Mouse (Mus musculus): Measurements from ENCODE around the gene Itga4. TPM values are rescaled to one million over a fixed set of nuclear protein-coding genes. Genes with fewer than 3 reads are reported as not detected.

Itga4 gene
- 4.3 and 5.4 TPM in 2 replicates for polyA plus RNA-seq (2014; fragmentation: Nextera tagmentation; extraction: Ambion mirVana)

- H3K9me3 ChIP-seq (ENCODE audit: control insufficient read depth, low read length), result no peaks in the 10 kb centered on the region
- 1% methylated on average over 41 of the region's 41 CpGs for WGBS
- H3K27me3 ChIP-seq (replicated peaks; ENCODE audit: control insufficient read depth, insufficient read depth, low read length), result no peaks in the 10 kb centered on the region
- H3K9ac ChIP-seq (ENCODE audit: low read length), result peak within 1 kb of the TSS; percentile 37
- peak within 1 kb of the TSS; percentile 83 for H3K4me2 ChIP-seq (ENCODE audit: low read length)
- ATAC-seq (replicated peaks; ENCODE audit: low FRiP score, low TSS enrichment, low read depth), result peak; percentile 84
- H3K27ac ChIP-seq (ENCODE audit: low read depth), result peak within 1 kb of the TSS; percentile 47
- peak within 1 kb of the TSS; percentile 36 for H3K4me3 ChIP-seq (ENCODE audit: low read depth, low read length)
- H3K36me3 ChIP-seq (ENCODE audit: control insufficient read depth, insufficient read depth, low read length), result no peaks in the 10 kb centered on the region
- peaks cover 6% of the 10 kb centered on the region for H3K4me1 ChIP-seq (replicated peaks; ENCODE audit: control insufficient read depth, insufficient read depth, low read length)
- DNase-seq (ENCODE audit: low spot score), result peak; percentile 81
These were observed at the start of gene Itga4 for GRCm38 (mm10) chr2:79255192-79256000. Itga4 (plus strand) TSS chr2:79255426.

GRCm38 (mm10) chr2:79206191-79206755, 49.0 kb upstream of the Itga4 start:
- no peaks in the 10 kb centered on the region for H3K36me3 ChIP-seq (ENCODE audit: control insufficient read depth, insufficient read depth, low read length)
- no peak overlapping the region for H3K4me3 ChIP-seq (ENCODE audit: low read depth, low read length)
- 68% methylated on average over 4 of the region's 4 CpGs for WGBS
- no peak overlapping the region for H3K9ac ChIP-seq (ENCODE audit: low read length)
- H3K27ac ChIP-seq (ENCODE audit: low read depth), result no peak overlapping the region
- DNase-seq (ENCODE audit: low spot score), result no peak
- no peaks in the 10 kb centered on the region for H3K27me3 ChIP-seq (replicated peaks; ENCODE audit: control insufficient read depth, insufficient read depth, low read length)
- no peaks in the 10 kb centered on the region for H3K9me3 ChIP-seq (ENCODE audit: control insufficient read depth, low read length)
- H3K4me2 ChIP-seq (ENCODE audit: low read length), result no peak overlapping the region
- no peaks in the 10 kb centered on the region for H3K4me1 ChIP-seq (replicated peaks; ENCODE audit: control insufficient read depth, insufficient read depth, low read length)
- ATAC-seq (replicated peaks; ENCODE audit: low FRiP score, low TSS enrichment, low read depth), result no peak

GRCm38 (mm10) chr2:79214982-79215381, 40.2 kb upstream of the Itga4 start:
- no peaks in the 10 kb centered on the region for H3K27me3 ChIP-seq (replicated peaks; ENCODE audit: control insufficient read depth, insufficient read depth, low read length)
- no peak overlapping the region for H3K4me3 ChIP-seq (ENCODE audit: low read depth, low read length)
- no peak overlapping the region for H3K4me2 ChIP-seq (ENCODE audit: low read length)
- no peaks in the 10 kb centered on the region for H3K9me3 ChIP-seq (ENCODE audit: control insufficient read depth, low read length)
- no peak for DNase-seq (ENCODE audit: low spot score)
- no peak overlapping the region for H3K27ac ChIP-seq (ENCODE audit: low read depth)
- H3K36me3 ChIP-seq (ENCODE audit: control insufficient read depth, insufficient read depth, low read length), result no peaks in the 10 kb centered on the region
- H3K4me1 ChIP-seq (replicated peaks; ENCODE audit: control insufficient read depth, insufficient read depth, low read length), result no peaks in the 10 kb centered on the region
- no peak for ATAC-seq (replicated peaks; ENCODE audit: low FRiP score, low TSS enrichment, low read depth)
- no peak overlapping the region for H3K9ac ChIP-seq (ENCODE audit: low read length)

GRCm38 (mm10) chr2:79215479-79215878, 39.7 kb upstream of the Itga4 start:
- no peaks in the 10 kb centered on the region for H3K27me3 ChIP-seq (replicated peaks; ENCODE audit: control insufficient read depth, insufficient read depth, low read length)
- H3K27ac ChIP-seq (ENCODE audit: low read depth), result no peak overlapping the region
- no peak overlapping the region for H3K9ac ChIP-seq (ENCODE audit: low read length)
- H3K4me3 ChIP-seq (ENCODE audit: low read depth, low read length), result no peak overlapping the region
- no peak overlapping the region for H3K4me2 ChIP-seq (ENCODE audit: low read length)
- H3K36me3 ChIP-seq (ENCODE audit: control insufficient read depth, insufficient read depth, low read length), result no peaks in the 10 kb centered on the region
- no peak for DNase-seq (ENCODE audit: low spot score)
- no peaks in the 10 kb centered on the region for H3K4me1 ChIP-seq (replicated peaks; ENCODE audit: control insufficient read depth, insufficient read depth, low read length)
- ATAC-seq (replicated peaks; ENCODE audit: low FRiP score, low TSS enrichment, low read depth), result no peak
- no peaks in the 10 kb centered on the region for H3K9me3 ChIP-seq (ENCODE audit: control insufficient read depth, low read length)
- 68% methylated on average over 3 of the region's 3 CpGs for WGBS

- DNase-seq (ENCODE audit: low spot score), result no peak
- Histone ChIP-seq H3K9ac (ENCODE audit: low read length) (no peak overlapping the region), H3K36me3 (ENCODE audit: control insufficient read depth, insufficient read depth, low read length) (no peaks in the 10 kb centered on the region), H3K4me1 (replicated peaks; ENCODE audit: control insufficient read depth, insufficient read depth, low read length) (no peaks in the 10 kb centered on the region), H3K27me3 (replicated peaks; ENCODE audit: control insufficient read depth, insufficient read depth, low read length) (no peaks in the 10 kb centered on the region), H3K9me3 (ENCODE audit: control insufficient read depth, low read length) (no peaks in the 10 kb centered on the region), H3K4me3 (ENCODE audit: low read depth, low read length) (no peak overlapping the region), H3K4me2 (ENCODE audit: low read length) (no peak overlapping the region), H3K27ac (ENCODE audit: low read depth) (no peak overlapping the region)
- WGBS, result 60% methylated on average over 3 of the region's 3 CpGs
- no peak for ATAC-seq (replicated peaks; ENCODE audit: low FRiP score, low TSS enrichment, low read depth)
These were observed 30.4 kb upstream of the Itga4 start for GRCm38 (mm10) chr2:79224714-79225426.

- DNase-seq (ENCODE audit: low spot score), result no peak
- Histone ChIP-seq H3K36me3 (ENCODE audit: control insufficient read depth, insufficient read depth, low read length) (no peaks in the 10 kb centered on the region), H3K27me3 (replicated peaks; ENCODE audit: control insufficient read depth, insufficient read depth, low read length) (no peaks in the 10 kb centered on the region), H3K4me3 (ENCODE audit: low read depth, low read length) (no peak overlapping the region), H3K4me2 (ENCODE audit: low read length) (no peak overlapping the region), H3K4me1 (replicated peaks; ENCODE audit: control insufficient read depth, insufficient read depth, low read length) (no peaks in the 10 kb centered on the region), H3K9me3 (ENCODE audit: control insufficient read depth, low read length) (no peaks in the 10 kb centered on the region), H3K27ac (ENCODE audit: low read depth) (no peak overlapping the region), H3K9ac (ENCODE audit: low read length) (no peak overlapping the region)
- WGBS, result 77% methylated on average over 4 of the region's 4 CpGs
- ATAC-seq (replicated peaks; ENCODE audit: low FRiP score, low TSS enrichment, low read depth), result no peak
These were observed 27.4 kb upstream of the Itga4 start for GRCm38 (mm10) chr2:79227805-79228241.

- no peak overlapping the region for H3K27ac ChIP-seq (ENCODE audit: low read depth)
- no peaks in the 10 kb centered on the region for H3K4me1 ChIP-seq (replicated peaks; ENCODE audit: control insufficient read depth, insufficient read depth, low read length)
- H3K9me3 ChIP-seq (ENCODE audit: control insufficient read depth, low read length), result no peaks in the 10 kb centered on the region
- H3K27me3 ChIP-seq (replicated peaks; ENCODE audit: control insufficient read depth, insufficient read depth, low read length), result no peaks in the 10 kb centered on the region
- H3K36me3 ChIP-seq (ENCODE audit: control insufficient read depth, insufficient read depth, low read length), result no peaks in the 10 kb centered on the region
- H3K4me2 ChIP-seq (ENCODE audit: low read length), result no peak overlapping the region
- no peak for DNase-seq (ENCODE audit: low spot score)
- WGBS, result 83% methylated on average over 4 of the region's 4 CpGs
- ATAC-seq (replicated peaks; ENCODE audit: low FRiP score, low TSS enrichment, low read depth), result no peak
- H3K4me3 ChIP-seq (ENCODE audit: low read depth, low read length), result no peak overlapping the region
- no peak overlapping the region for H3K9ac ChIP-seq (ENCODE audit: low read length)
These were observed 23.9 kb upstream of the Itga4 start for GRCm38 (mm10) chr2:79231056-79231949.

Data from intestine, embryonic 14.5 days (tissue).